In the genomic region with DNA sequence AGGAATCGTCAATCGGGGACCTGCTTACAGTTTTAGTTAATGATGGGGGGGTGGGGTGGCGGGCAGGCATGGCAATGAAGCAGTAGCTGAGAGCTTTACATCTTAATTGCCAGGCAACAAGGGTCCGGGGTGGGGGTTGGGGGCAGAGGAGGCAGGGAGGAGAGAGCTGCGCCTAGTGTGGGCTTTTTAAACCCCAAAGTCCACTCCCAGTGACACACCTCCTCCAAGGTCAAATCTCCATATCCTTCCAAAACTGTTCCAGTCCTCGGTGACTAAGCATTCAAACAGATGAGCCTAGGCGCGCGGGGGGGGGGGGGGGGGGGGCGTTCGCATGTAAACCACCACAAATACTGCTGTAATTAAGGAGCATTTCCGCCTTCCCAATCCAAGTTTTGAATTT, we compare ENCODE assay signal across 8 mouse cellular contexts. TPM values are rescaled to one million over a fixed set of nuclear protein-coding genes. Genes with fewer than 3 reads are reported as not detected.
DNase-seq lines count a peak whose midpoint lies in the region; ATAC-seq and TF ChIP-seq lines count a peak whose summit lies in the region.

No protein-coding gene starts in this region.

- H3K27me3 ChIP-seq in lung, embryonic 15.5 days: no peaks in the 10 kb centered on the region
- H3K27me3 ChIP-seq in heart, embryonic 12.5 days (replicated peaks): no peaks in the 10 kb centered on the region
- H3K27me3 ChIP-seq in limb, embryonic 11.5 days (ENCODE audit: control insufficient read depth, insufficient read depth, low read length): no peaks in the 10 kb centered on the region
- H3K27me3 ChIP-seq in myocyte (ENCODE audit: control insufficient read depth, insufficient read depth, insufficient read length): no peaks in the 10 kb centered on the region

- peak; percentile 25; the same call in 1 of the 2 replicates for ATAC-seq in lung, embryonic 15.5 days (ENCODE audit: borderline replicate concordance, extremely low read depth, low FRiP score, low TSS enrichment)
- ATAC-seq in heart, embryonic 12.5 days (ENCODE audit: insufficient number of reproducible peaks, low FRiP score): peak; percentile 33; the same call in 1 of the 2 replicates
- no peak for ATAC-seq in limb, embryonic 11.5 days (ENCODE audit: insufficient number of reproducible peaks, low FRiP score, low TSS enrichment, low read depth)

- peak overlapping the region; percentile 94 for H3K27ac ChIP-seq in lung, embryonic 15.5 days
- H3K27ac ChIP-seq in heart, embryonic 12.5 days (ENCODE audit: poor library complexity, severe bottlenecking): peak overlapping the region; percentile 91
- H3K27ac ChIP-seq in limb, embryonic 11.5 days (replicated peaks; ENCODE audit: low read depth, low read length): peak overlapping the region; percentile 87

- peak overlapping the region; percentile 91 for H3K9ac ChIP-seq in lung, embryonic 15.5 days
- peak overlapping the region; percentile 73 for H3K9ac ChIP-seq in heart, embryonic 12.5 days
- peak overlapping the region; percentile 59 for H3K9ac ChIP-seq in limb, embryonic 11.5 days (ENCODE audit: low read length)

- peaks cover 26% of the 10 kb centered on the region for H3K79me2 ChIP-seq in myocyte (ENCODE audit: control insufficient read depth, insufficient read depth)

- H3K9me3 ChIP-seq in lung, embryonic 15.5 days: no peaks in the 10 kb centered on the region
- H3K9me3 ChIP-seq in heart, embryonic 12.5 days (replicated peaks): 0 out of 2 replicates have a peak, but pooled peaks cover 2% of the 10 kb centered on the region
- no peaks in the 10 kb centered on the region for H3K9me3 ChIP-seq in limb, embryonic 11.5 days (ENCODE audit: control insufficient read depth, low read length)

- peaks cover 6% of the 10 kb centered on the region for H3K36me3 ChIP-seq in lung, embryonic 15.5 days
- H3K36me3 ChIP-seq in heart, embryonic 12.5 days: peaks cover 8% of the 10 kb centered on the region; the same call in 1 of the 2 replicates
- H3K36me3 ChIP-seq in limb, embryonic 11.5 days (ENCODE audit: control insufficient read depth, insufficient read depth, low read length): no peaks in the 10 kb centered on the region; the same call in 1 of the 2 replicates
- peaks cover 6% of the 10 kb centered on the region for H3K36me3 ChIP-seq in myocyte (ENCODE audit: control insufficient read depth, insufficient read depth)

- 30% methylated on average over 9 of the region's 12 CpGs for WGBS in lung, embryonic 15.5 days
- 24% methylated on average over 11 of the region's 12 CpGs for WGBS in heart, embryonic 12.5 days
- 24% methylated on average over 10 of the region's 12 CpGs for WGBS in limb, embryonic 11.5 days

- H3K4me2 ChIP-seq in lung, embryonic 15.5 days: peak overlapping the region; percentile 57
- H3K4me2 ChIP-seq in heart, embryonic 12.5 days: peak overlapping the region; percentile 79
- peak overlapping the region; percentile 32 for H3K4me2 ChIP-seq in limb, embryonic 11.5 days (ENCODE audit: low read depth, severe bottlenecking)
- H3K4me2 ChIP-seq in myocyte (ENCODE audit: low read depth): peak overlapping the region; percentile 49

- no peak for DNase-seq in lung, postnatal 4 days
- DNase-seq in cerebellum, postnatal 10 days: peak; percentile 46 to 60
- peak; percentile 28 for DNase-seq in limb, embryonic 11.5 days (ENCODE audit: low spot score)
- DNase-seq in spleen, adult 12 weeks (ENCODE audit: low spot score): no peak
- no peak for DNase-seq in adrenal gland, postnatal 25 days

- no peak for TF ChIP-seq POLR2A in myocyte (IDR thresholded peaks at IDR 0.05; ENCODE audit: insufficient read length, low read depth)

- H3K4me3 ChIP-seq in lung, embryonic 15.5 days: peak overlapping the region; percentile 92
- peak overlapping the region; percentile 91 for H3K4me3 ChIP-seq in heart, embryonic 12.5 days
- peak overlapping the region; percentile 75 for H3K4me3 ChIP-seq in limb, embryonic 11.5 days (ENCODE audit: low read depth, low read length)
- peak overlapping the region; percentile 76 for H3K4me3 ChIP-seq in myocyte

- H3K4me1 ChIP-seq in lung, embryonic 15.5 days: peaks cover 9% of the 10 kb centered on the region
- H3K4me1 ChIP-seq in heart, embryonic 12.5 days (replicated peaks): peaks cover 3% of the 10 kb centered on the region
- no peaks in the 10 kb centered on the region for H3K4me1 ChIP-seq in limb, embryonic 11.5 days (ENCODE audit: control insufficient read depth, insufficient read depth, low read length)

- peak overlapping the region; percentile 63 for H3ac ChIP-seq in myocyte (ENCODE audit: control insufficient read depth, insufficient read length)

TF ChIP-seq in myocyte, 11 proteins besides CTCF, POLR2A, EP300 and RAD21:
- TF ChIP-seq POLR2AphosphoS2 (IDR thresholded peaks at IDR 0.05; ENCODE audit: insufficient read length, low read depth) (no peak), MAX (IDR thresholded peaks at IDR 0.05; ENCODE audit: low read depth) (no peak), REST (IDR thresholded peaks at IDR 0.05; ENCODE audit: insufficient read depth, insufficient read length) (no peak), SRF (IDR thresholded peaks at IDR 0.05; ENCODE audit: control insufficient read depth, insufficient read length, low read depth) (no peak), CEBPB (IDR thresholded peaks at IDR 0.05; ENCODE audit: insufficient read depth, poor library complexity, severe bottlenecking) (no peak), MYOD1 (IDR thresholded peaks at IDR 0.05; ENCODE audit: control insufficient read depth in 1 of 3, insufficient read length in 2 of 3, low read depth in 2 of 3) (no peak), USF1 (IDR thresholded peaks at IDR 0.05; ENCODE audit: low read depth) (no peak), MYOG (IDR thresholded peaks at IDR 0.05; ENCODE audit: control insufficient read depth in 1 of 3, insufficient read depth in 1 of 3, insufficient read length in 2 of 3, low read depth in 2 of 3) (no peak), TCF3 (IDR thresholded peaks at IDR 0.05; ENCODE audit: insufficient read length, low read depth) (no peak), E2F4 (IDR thresholded peaks at IDR 0.05; ENCODE audit: insufficient read depth) (no peak), TCF12 (IDR thresholded peaks at IDR 0.05; ENCODE audit: insufficient read depth, poor library complexity, severe bottlenecking) (no peak)

RNA-seq across cellular contexts. Expression of gene Actr10, which starts 0.5 kb away (rescaled TPM):
- polyA plus RNA-seq in lung, embryonic 15.5 days (2015; fragmentation: Nextera tagmentation; extraction: Ambion mirVana): 232 and 240 TPM in 2 replicates
- polyA plus RNA-seq in heart, embryonic 12.5 days (2016; fragmentation: Nextera tagmentation; extraction: Ambion mirVana): 196 and 197 TPM in 2 replicates
- 266 and 287 TPM in 2 replicates for polyA plus RNA-seq in limb, embryonic 11.5 days (2014; fragmentation: Nextera tagmentation; extraction: Ambion mirVana)
- polyA plus RNA-seq in myocyte (2012; fragmentation: generic; extraction: Trizol): 123 TPM
- total RNA-seq in adrenal gland, postnatal 25 days (2021): 183 and 197 TPM in 2 replicates

RNA-seq across cellular contexts. Expression of gene Psma3, which starts 37.3 kb away (rescaled TPM):
- 651 and 672 TPM in 2 replicates for polyA plus RNA-seq in lung, embryonic 15.5 days (2015; fragmentation: Nextera tagmentation; extraction: Ambion mirVana)
- 421 and 431 TPM in 2 replicates for polyA plus RNA-seq in heart, embryonic 12.5 days (2016; fragmentation: Nextera tagmentation; extraction: Ambion mirVana)
- 628 and 652 TPM in 2 replicates for polyA plus RNA-seq in limb, embryonic 11.5 days (2014; fragmentation: Nextera tagmentation; extraction: Ambion mirVana)
- polyA plus RNA-seq in myocyte (2012; fragmentation: generic; extraction: Trizol): 210 TPM
- 332 and 408 TPM in 2 replicates for total RNA-seq in adrenal gland, postnatal 25 days (2021)

Comparison
In these comparisons a context has a peak if more than half of its experiments do, and no peak if none do; other contexts are left out.
1. DNase-seq: peak in cerebellum, postnatal 10 days (2 of 2) and limb, embryonic 11.5 days (single experiment); none in lung, postnatal 4 days (0 of 2), spleen, adult 12 weeks (single experiment) and adrenal gland, postnatal 25 days (single experiment).
2. Peak in every context shown above with its lines, with median percentiles within 50 percentile points of each other: H3K27ac ChIP-seq, H3K4me2 ChIP-seq, H3K4me3 ChIP-seq and H3K9ac ChIP-seq.